Mouse (Mus musculus) embryonic facial prominence, embryonic 11.5 days (tissue): Measurements from ENCODE around the gene Mindy1. TPM values are rescaled to one million over a fixed set of nuclear protein-coding genes. Genes with fewer than 3 reads are reported as not detected.
A peak's percentile ranks its signal among the peaks of the same experiment; 100 is the strongest.

ENCODE experiments used
- ATAC-seq: fragments of 200-750 bp; cut with Nextera tagmentation; replicated peaks from 2 replicates; pipeline ENCODE4 v1.8.0; 2017; ENCODE audit warnings: low read depth; ENCODE audit not compliant: insufficient number of reproducible peaks, low FRiP score, low TSS enrichment
- DNase-seq: peaks from one replicate; pipeline ENCODE4 v3.0.0-alpha.2; 2015; ENCODE audit warnings: low spot score
- H3K27ac ChIP-seq: fragments of 300-500 bp; sonication (generic); replicated peaks from 2 replicates; pipeline ENCODE4 v1.5.1; 2014; ENCODE audit warnings: mild to moderate bottlenecking, low read depth, low read length, control low read depth
- H3K27me3 ChIP-seq: fragments of 300-500 bp; sonication (generic); 2 replicates; pipeline ENCODE4 v1.6.1; 2014; ENCODE audit warnings: mild to moderate bottlenecking, low read length, moderate library complexity, mixed read lengths; ENCODE audit not compliant: control insufficient read depth, insufficient read depth
- H3K36me3 ChIP-seq: fragments of 300-500 bp; sonication (generic); replicated peaks from 2 replicates; pipeline ENCODE4 v1.6.1; 2014; ENCODE audit warnings: low read depth, mild to moderate bottlenecking, low read length, moderate library complexity, mixed read lengths; ENCODE audit not compliant: control insufficient read depth, insufficient read depth
- H3K4me1 ChIP-seq: fragments of 300-500 bp; sonication (generic); 2 replicates; pipeline ENCODE4 v1.6.1; 2014; ENCODE audit warnings: low read length, mixed read lengths; ENCODE audit not compliant: control insufficient read depth, insufficient read depth
- H3K4me2 ChIP-seq: fragments of 300-500 bp; sonication (generic); 2 replicates; pipeline ENCODE4 v1.6.1; 2014; ENCODE audit warnings: low read depth, mild to moderate bottlenecking, control low read depth, low read length, moderate library complexity
- H3K4me3 ChIP-seq: fragments of 300-500 bp; sonication (generic); 2 replicates; pipeline ENCODE4 v1.5.1; 2014; ENCODE audit warnings: low read depth, low read length, control low read depth
- H3K9ac ChIP-seq: fragments of 300-500 bp; sonication (generic); replicated peaks from 2 replicates; pipeline ENCODE4 v1.6.1; 2014; ENCODE audit warnings: mild to moderate bottlenecking, control low read depth, low read length
- H3K9me3 ChIP-seq: fragments of 300-500 bp; sonication (generic); replicated peaks from 2 replicates; pipeline ENCODE4 v1.6.1; 2016; ENCODE audit warnings: mild to moderate bottlenecking, low read length, inconsistent platforms, mixed read lengths; ENCODE audit not compliant: control insufficient read depth
- whole genome bisulfite sequencing: fragments of 180-500 bp; shearing (Covaris S2); extraction: QIAGEN DNeasy Blood & Tissue Kit; methylation state at CpG from one replicate; pipeline ENCODE4 v1.1.7; 2014; 5-methylcytosine and 5-hydroxymethylcytosine counted together
- polyA plus RNA-seq: library from polyadenylated mRNA; unstranded; fragments of >200 nt; fragmentation: Nextera tagmentation; extraction: Ambion mirVana; gene quantifications from 2 replicates; pipeline ENCODE4 v1.2.1, GENCODE M21; 2014

Mindy1 gene
- polyA plus RNA-seq, 1 experiment from 2014 or later: 45.7 TPM

- H3K36me3 ChIP-seq: no peaks in the 10 kb centered on the region; the same call in 1 of the 2 replicates
- no peak overlapping the region for H3K4me2 ChIP-seq
- H3K4me1 ChIP-seq: no peaks in the 10 kb centered on the region
- no peak overlapping the region for H3K27ac ChIP-seq
- no peaks in the 10 kb centered on the region for H3K9me3 ChIP-seq
- 75% methylated on average over 6 of the region's 6 CpGs for WGBS
- DNase-seq (no peak), ATAC-seq (no peak)
- no peak overlapping the region for H3K9ac ChIP-seq
- no peaks in the 10 kb centered on the region for H3K27me3 ChIP-seq
- H3K4me3 ChIP-seq: no peak overlapping the region
Observed at GRCm38 (mm10) chr3:95290156-95290555, 9.0 kb downstream of the Mindy1 start.

- ATAC-seq: no peak
- H3K9me3 ChIP-seq: no peaks in the 10 kb centered on the region
- H3K4me1 ChIP-seq: no peaks in the 10 kb centered on the region
- H3K27me3 ChIP-seq: no peaks in the 10 kb centered on the region
- no peak overlapping the region for H3K4me2 ChIP-seq
- H3K9ac ChIP-seq: no peak overlapping the region
- H3K27ac ChIP-seq: no peak overlapping the region
- H3K36me3 ChIP-seq: no peaks in the 10 kb centered on the region; the same call in 1 of the 2 replicates
- 83% methylated on average over 4 of the region's 4 CpGs for WGBS
- no peak for DNase-seq
- no peak overlapping the region for H3K4me3 ChIP-seq
Observed at GRCm38 (mm10) chr3:95291041-95291440, 9.9 kb downstream of the Mindy1 start.

DNA sequence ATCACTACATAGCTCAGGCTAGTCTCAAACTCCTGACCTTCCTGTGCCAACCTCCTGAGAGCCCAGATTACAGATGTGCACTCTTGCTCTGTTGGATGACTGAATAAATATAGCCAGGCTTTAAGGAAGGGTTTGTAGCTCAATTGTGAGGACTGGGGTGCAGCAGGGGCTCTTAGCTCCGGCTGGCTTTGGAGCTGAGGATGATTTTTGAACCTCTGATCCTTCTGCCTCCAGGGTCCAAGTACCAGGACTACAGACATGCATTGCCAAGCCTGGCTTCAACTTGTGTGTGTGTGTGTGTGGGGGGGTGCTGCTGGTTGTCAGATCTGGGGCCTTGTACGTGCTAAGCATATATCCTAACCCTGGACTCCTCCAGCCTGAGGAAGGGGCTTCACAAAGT, 11.8 kb downstream of the Mindy1 start:
- Histone ChIP-seq H3K9me3 (no peaks in the 10 kb centered on the region), H3K27ac (no peak overlapping the region), H3K4me3 (no peak overlapping the region), H3K9ac (no peak overlapping the region), H3K27me3 (no peaks in the 10 kb centered on the region), H3K4me2 (no peak overlapping the region), H3K36me3 (no peaks in the 10 kb centered on the region; the same call in 1 of the 2 replicates), H3K4me1 (no peaks in the 10 kb centered on the region)
- no peak for ATAC-seq
- WGBS: 78% methylated on average over 2 of the region's 2 CpGs
- DNase-seq: no peak

DNA sequence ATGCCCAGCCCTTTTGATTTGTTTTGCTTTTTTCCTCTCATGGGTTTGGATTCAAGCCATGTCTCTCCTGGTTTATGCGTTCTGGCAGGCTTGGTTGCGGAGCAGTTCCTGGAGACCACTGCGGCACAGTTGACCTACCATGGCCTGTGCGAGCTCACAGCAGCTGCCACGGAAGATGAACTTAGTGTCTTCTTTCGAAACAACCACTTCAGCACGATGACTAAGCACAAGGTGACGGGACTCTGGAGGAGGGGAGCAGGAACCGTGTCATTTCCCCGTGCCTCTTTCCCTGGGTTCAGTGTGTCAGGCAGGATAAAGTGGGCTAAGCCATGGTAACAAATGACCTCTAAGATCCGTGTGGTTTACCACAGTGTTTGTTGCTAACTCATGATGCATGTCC, 12.4 kb downstream of the Mindy1 start:
- H3K4me2 ChIP-seq: no peak overlapping the region
- no peaks in the 10 kb centered on the region for H3K9me3 ChIP-seq
- no peak for DNase-seq
- H3K27ac ChIP-seq: no peak overlapping the region
- 82% methylated on average over 11 of the region's 11 CpGs for WGBS
- no peak overlapping the region for H3K4me3 ChIP-seq
- no peaks in the 10 kb centered on the region; the same call in 1 of the 2 replicates for H3K36me3 ChIP-seq
- H3K4me1 ChIP-seq: no peaks in the 10 kb centered on the region
- no peak for ATAC-seq
- no peak overlapping the region for H3K9ac ChIP-seq
- no peaks in the 10 kb centered on the region for H3K27me3 ChIP-seq

DNA sequence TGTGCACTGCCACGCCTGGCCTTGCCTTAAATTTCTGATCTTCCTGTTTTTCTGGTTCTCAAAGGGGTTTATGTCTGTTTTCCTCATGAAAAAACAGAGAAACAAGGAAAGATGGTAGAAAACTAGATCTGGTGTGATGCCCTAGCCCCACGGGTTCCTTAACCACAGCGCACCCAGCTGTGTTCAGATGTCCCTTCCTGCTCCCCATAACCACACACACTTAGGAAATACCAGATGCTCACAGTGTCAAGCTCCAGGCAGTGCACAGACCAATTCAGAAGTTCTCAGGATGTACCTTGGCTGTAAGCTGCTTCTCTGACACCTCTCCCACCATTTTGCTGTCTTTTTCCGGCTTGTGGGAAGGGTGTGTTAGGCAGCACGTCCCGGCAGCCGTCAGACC, 13.2 kb downstream of the Mindy1 start:
- no peaks in the 10 kb centered on the region for H3K9me3 ChIP-seq
- H3K27me3 ChIP-seq: no peaks in the 10 kb centered on the region
- no peak overlapping the region for H3K4me3 ChIP-seq
- DNase-seq: no peak
- H3K9ac ChIP-seq: no peak overlapping the region
- no peak for ATAC-seq
- H3K36me3 ChIP-seq: no peaks in the 10 kb centered on the region; the same call in 1 of the 2 replicates
- WGBS: 88% methylated on average over 7 of the region's 7 CpGs
- no peak overlapping the region for H3K27ac ChIP-seq
- no peaks in the 10 kb centered on the region for H3K4me1 ChIP-seq
- no peak overlapping the region for H3K4me2 ChIP-seq

- H3K9me3 ChIP-seq: no peaks in the 10 kb centered on the region
- WGBS: 84% methylated on average over 5 of the region's 5 CpGs
- DNase-seq: no peak
- ATAC-seq: no peak
- no peaks in the 10 kb centered on the region; the same call in 1 of the 2 replicates for H3K36me3 ChIP-seq
- H3K4me1 ChIP-seq: no peaks in the 10 kb centered on the region
- H3K4me2 ChIP-seq: no peak overlapping the region
- no peak overlapping the region for H3K4me3 ChIP-seq
- no peak overlapping the region for H3K27ac ChIP-seq
- no peak overlapping the region for H3K9ac ChIP-seq
- H3K27me3 ChIP-seq: no peaks in the 10 kb centered on the region
Observed at GRCm38 (mm10) chr3:95294718-95295117, 13.6 kb downstream of the Mindy1 start.

DNA sequence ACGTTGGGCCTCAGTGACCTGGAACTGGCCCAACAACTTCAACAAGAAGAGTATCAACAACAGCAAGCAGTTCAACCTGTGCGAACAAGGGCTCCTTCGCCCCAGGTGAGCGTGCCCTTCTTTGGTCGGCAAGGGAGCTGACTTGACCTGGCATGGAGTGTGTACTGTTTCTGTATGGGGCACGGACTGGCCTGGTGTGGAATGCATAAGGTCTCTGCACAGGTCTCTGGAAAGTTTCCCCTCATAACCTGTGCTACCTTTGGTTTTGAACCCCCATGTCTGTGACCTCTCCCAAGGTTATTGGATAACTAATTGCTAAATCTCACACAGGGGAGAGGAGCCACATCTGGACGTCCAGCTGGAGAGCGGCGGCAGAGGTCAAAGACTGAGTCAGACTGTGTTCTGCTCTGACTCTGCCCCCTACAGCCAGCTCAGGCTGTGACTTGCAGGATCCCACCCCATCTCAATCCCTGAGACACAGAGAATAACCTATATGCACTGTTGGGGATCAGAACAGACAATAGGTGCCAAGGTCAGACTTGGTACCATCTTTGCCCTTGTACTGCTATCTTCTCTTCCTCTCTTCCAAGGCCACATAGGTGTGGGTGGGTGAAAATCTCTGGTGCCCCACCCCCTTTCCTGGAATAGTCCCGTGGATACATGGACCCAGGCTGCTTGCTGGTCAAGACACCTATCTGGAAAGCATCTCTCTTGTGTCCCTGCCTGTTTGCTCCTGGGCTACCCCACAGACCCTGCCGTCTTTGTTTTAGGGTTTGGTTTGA, 14.4 kb downstream of the Mindy1 start:
- Histone ChIP-seq H3K4me2 (no peak overlapping the region), H3K4me1 (no peaks in the 10 kb centered on the region), H3K27me3 (no peaks in the 10 kb centered on the region), H3K9me3 (no peaks in the 10 kb centered on the region), H3K4me3 (no peak overlapping the region), H3K27ac (no peak overlapping the region), H3K9ac (no peak overlapping the region), H3K36me3 (no peaks in the 10 kb centered on the region; the same call in 1 of the 2 replicates)
- whole genome bisulfite sequencing: 77% methylated on average over 11 of the region's 11 CpGs
- DNase-seq (no peak), ATAC-seq (peak; percentile 22; the same call in 1 of the 2 replicates)

DNA sequence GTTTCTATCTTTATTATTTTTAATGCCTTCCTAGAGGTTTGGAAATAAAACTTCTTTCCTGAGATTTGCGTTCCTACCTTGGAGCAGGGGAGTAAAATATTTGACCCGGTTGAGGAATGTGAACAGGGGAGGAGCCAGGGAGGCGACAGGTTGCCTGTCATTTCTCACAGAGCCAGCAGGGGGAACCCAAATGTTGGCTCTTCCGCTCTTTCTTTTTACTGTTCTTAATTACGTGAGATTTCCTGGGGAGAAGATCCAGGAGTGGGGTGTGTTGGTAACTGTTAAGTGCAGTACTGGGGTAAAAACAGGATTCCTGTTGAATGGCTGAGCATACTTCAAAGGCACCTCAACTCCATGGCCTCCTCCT, 14.9 kb downstream of the Mindy1 start:
- DNase-seq: peak; percentile 79
- Histone ChIP-seq H3K4me2 (no peak overlapping the region), H3K9ac (no peak overlapping the region), H3K4me1 (no peaks in the 10 kb centered on the region), H3K36me3 (no peaks in the 10 kb centered on the region; the same call in 1 of the 2 replicates), H3K9me3 (no peaks in the 10 kb centered on the region), H3K27ac (no peak overlapping the region), H3K27me3 (no peaks in the 10 kb centered on the region), H3K4me3 (no peak overlapping the region)
- ATAC-seq: no peak
- WGBS: 13% methylated on average over 5 of the region's 5 CpGs
